Mouse (Mus musculus) spleen, adult 2 months (tissue): ENCODE results near the gene Aspg.

Experiments used
- CTCF ChIP-seq: fragments of 200-500 bp; IDR thresholded peaks from 2 replicates; pipeline ENCODE4 v1.5.1; 2011; ENCODE audit warnings: mild to moderate bottlenecking, inconsistent platforms; ENCODE audit not compliant: insufficient read depth, insufficient read length, insufficient replicate concordance; ENCODE audit errors: extremely low read depth
- POLR2A ChIP-seq: fragments of 200-500 bp; IDR thresholded peaks from 2 replicates; pipeline ENCODE4 v1.6.1; 2011; ENCODE audit warnings: low read depth, low read length, inconsistent platforms

- TF ChIP-seq POLR2A: no peak
- TF ChIP-seq CTCF: no peak
Measured at GRCm38 (mm10) chr12:112104890-112105289, 1.6 kb upstream of the Aspg start.
